Mouse (Mus musculus): ENCODE data around the gene Cbx1.
"Not testable (repeated sequence)": the region's sequence is repeated elsewhere in the genome, so short reads cannot be mapped to it uniquely, and the experiment has no call there.

Cbx1 gene

GRCm38 (mm10) chr11:96775665-96776064, 13.3 kb upstream of the Cbx1 start:
- DNase-seq (ENCODE audit: low read depth, low spot score), result no peak

- no peak for DNase-seq (ENCODE audit: low read depth, low spot score)
Observed at GRCm38 (mm10) chr11:96776068-96776467, 12.9 kb upstream of the Cbx1 start.

- DNase-seq (ENCODE audit: low read depth, low spot score), result peak; percentile 93
Observed at GRCm38 (mm10) chr11:96776968-96777962, 11.7 kb upstream of the Cbx1 start, which contains the start of gene Snx11. Gene Snx11 (minus strand): TSS chr11:96777559.

GRCm38 (mm10) chr11:96778061-96778627, 10.8 kb upstream of the Cbx1 start:
- DNase-seq (ENCODE audit: low read depth, low spot score), result not testable (repeated sequence)

- no peak for DNase-seq (ENCODE audit: low read depth, low spot score)
Observed at GRCm38 (mm10) chr11:96780306-96780705, 8.6 kb upstream of the Cbx1 start.

GRCm38 (mm10) chr11:96781425-96781824, 7.5 kb upstream of the Cbx1 start:
- no peak for DNase-seq (ENCODE audit: low read depth, low spot score)

- DNase-seq (ENCODE audit: low read depth, low spot score), result not testable (repeated sequence)
Observed at GRCm38 (mm10) chr11:96784847-96785246, 4.1 kb upstream of the Cbx1 start.

GRCm38 (mm10) chr11:96786731-96787450, 2.0 kb upstream of the Cbx1 start:
- no peak for DNase-seq (ENCODE audit: low read depth, low spot score)

- DNase-seq (ENCODE audit: low read depth, low spot score), result no peak
Observed at GRCm38 (mm10) chr11:96789990-96790389, 1.1 kb downstream of the Cbx1 start.

- DNase-seq (ENCODE audit: low read depth, low spot score), result no peak
Observed at GRCm38 (mm10) chr11:96790681-96791080, 1.8 kb downstream of the Cbx1 start.

- no peak for DNase-seq (ENCODE audit: low read depth, low spot score)
Observed at GRCm38 (mm10) chr11:96795491-96795890, 6.6 kb downstream of the Cbx1 start.

GRCm38 (mm10) chr11:96796081-96796480, 7.2 kb downstream of the Cbx1 start:
- DNase-seq (ENCODE audit: low read depth, low spot score), result no peak

- no peak for DNase-seq (ENCODE audit: low read depth, low spot score)
Observed at GRCm38 (mm10) chr11:96796586-96796985, 7.7 kb downstream of the Cbx1 start.

- DNase-seq (ENCODE audit: low read depth, low spot score), result no peak
Observed at GRCm38 (mm10) chr11:96799511-96799910, 10.6 kb downstream of the Cbx1 start.

- DNase-seq (ENCODE audit: low read depth, low spot score), result no peak
Observed at GRCm38 (mm10) chr11:96805606-96806005, 16.7 kb downstream of the Cbx1 start.

- no peak for DNase-seq (ENCODE audit: low read depth, low spot score)
Observed at GRCm38 (mm10) chr11:96808066-96808465, 19.1 kb downstream of the Cbx1 start.

GRCm38 (mm10) chr11:96809562-96810235, 20.8 kb downstream of the Cbx1 start:
- DNase-seq (ENCODE audit: low read depth, low spot score), result no peak

- not testable (repeated sequence) for DNase-seq (ENCODE audit: low read depth, low spot score)
Observed at GRCm38 (mm10) chr11:96811188-96811587, 22.3 kb downstream of the Cbx1 start.

GRCm38 (mm10) chr11:96813455-96813854, 24.5 kb downstream of the Cbx1 start:
- no peak for DNase-seq (ENCODE audit: low read depth, low spot score)

GRCm38 (mm10) chr11:96813920-96814319, 25.0 kb downstream of the Cbx1 start:
- DNase-seq (ENCODE audit: low read depth, low spot score), result no peak

- DNase-seq (ENCODE audit: low read depth, low spot score), result no peak
Observed at GRCm38 (mm10) chr11:96814443-96814842, 25.5 kb downstream of the Cbx1 start.
